Mouse (Mus musculus): ENCODE measurements around the gene Nfatc2ip. TPM values are rescaled to one million over a fixed set of nuclear protein-coding genes. Genes with fewer than 3 reads are reported as not detected.
"Not testable (repeated sequence)": the region's sequence is repeated elsewhere in the genome, so short reads cannot be mapped to it uniquely, and the experiment has no call there.

Nfatc2ip gene
- polyA plus RNA-seq, 1 experiment from 2014 or later = 2.2 TPM

GRCm38 (mm10) chr7:126402518-126402917 lies 6.0 kb upstream of the Nfatc2ip start:
- not testable (repeated sequence) for H3K4me2 ChIP-seq; H3K4me3 ChIP-seq; H3K27ac ChIP-seq; H3K27me3 ChIP-seq; H3K4me1 ChIP-seq; H3K36me3 ChIP-seq; H3K9me3 ChIP-seq; ATAC-seq (ENCODE audit: insufficient number of reproducible peaks, low FRiP score, low TSS enrichment, low read depth); H3K9ac ChIP-seq
- WGBS = 73% methylated on average over 8 of the region's 8 CpGs

DNA sequence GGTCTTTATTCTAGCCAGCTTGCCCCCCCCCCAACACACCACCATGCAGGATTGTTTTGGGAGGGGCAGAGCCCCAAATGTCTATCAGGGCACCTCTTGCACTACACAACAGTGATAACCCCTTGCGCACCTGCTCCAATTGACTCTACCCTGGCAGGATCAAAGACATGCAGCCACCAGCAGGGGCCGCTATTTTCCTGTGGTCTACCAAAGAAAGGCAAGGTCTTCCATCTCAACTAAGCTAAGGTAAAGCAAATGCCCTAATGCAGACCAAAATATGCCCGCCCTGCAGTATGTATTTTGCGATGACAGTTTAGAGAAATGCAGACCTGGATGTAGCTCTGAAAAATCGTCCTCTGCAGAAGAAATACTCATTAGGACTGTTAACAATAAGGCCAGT lies 3.0 kb upstream of the Nfatc2ip start:
- ATAC-seq (ENCODE audit: insufficient number of reproducible peaks, low FRiP score, low TSS enrichment, low read depth) = no peak
- H3K27ac ChIP-seq = no peak overlapping the region
- H3K9ac ChIP-seq = no peak overlapping the region
- no peak overlapping the region for H3K4me3 ChIP-seq
- no peak overlapping the region for H3K4me2 ChIP-seq
- 7% methylated on average over 5 of the region's 5 CpGs for WGBS
- H3K4me1 ChIP-seq = peaks cover 4% of the 10 kb centered on the region
- no peaks in the 10 kb centered on the region for H3K9me3 ChIP-seq
- no peaks in the 10 kb centered on the region for H3K27me3 ChIP-seq
- H3K36me3 ChIP-seq = no peaks in the 10 kb centered on the region

DNA sequence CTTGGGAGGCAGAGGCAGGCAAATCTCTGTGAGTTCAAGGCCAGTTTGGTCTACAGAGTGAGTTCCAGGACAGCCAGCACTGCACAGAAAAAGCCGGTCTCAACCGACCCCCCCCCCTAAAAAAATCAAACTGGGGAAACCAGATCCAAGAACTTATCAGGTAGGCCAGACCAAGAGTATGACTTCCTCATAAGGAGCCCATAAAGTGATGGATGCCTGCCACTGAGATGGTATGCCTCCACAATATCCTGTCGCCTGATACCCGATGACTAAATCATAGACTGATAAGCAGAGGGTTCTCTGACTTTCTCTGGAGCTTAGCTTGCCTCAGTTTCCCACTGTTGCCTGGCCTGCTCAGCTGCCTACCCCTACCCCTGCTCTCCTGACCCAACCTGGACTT lies 1.3 kb upstream of the Nfatc2ip start:
- no peak for ATAC-seq (ENCODE audit: insufficient number of reproducible peaks, low FRiP score, low TSS enrichment, low read depth)
- H3K27me3 ChIP-seq = no peaks in the 10 kb centered on the region
- no peaks in the 10 kb centered on the region for H3K9me3 ChIP-seq
- no peaks in the 10 kb centered on the region for H3K36me3 ChIP-seq
- no peak overlapping the region for H3K27ac ChIP-seq
- H3K4me3 ChIP-seq = no peak overlapping the region
- no peak overlapping the region for H3K9ac ChIP-seq
- H3K4me2 ChIP-seq = no peak overlapping the region
- 93% methylated on average over 4 of the region's 4 CpGs for WGBS
- peaks cover 4% of the 10 kb centered on the region for H3K4me1 ChIP-seq

GRCm38 (mm10) chr7:126397221-126397620 lies 684 bp upstream of the Nfatc2ip start:
- ATAC-seq (ENCODE audit: insufficient number of reproducible peaks, low FRiP score, low TSS enrichment, low read depth) = no peak
- H3K4me2 ChIP-seq = peak overlapping the region; percentile 33; the same call in 1 of the 2 replicates
- no peak overlapping the region for H3K9ac ChIP-seq
- H3K4me1 ChIP-seq = peaks cover 4% of the 10 kb centered on the region
- WGBS = 57% methylated on average over 6 of the region's 6 CpGs
- no peak overlapping the region for H3K27ac ChIP-seq
- H3K4me3 ChIP-seq = peak overlapping the region; percentile 19; the same call in 1 of the 2 replicates
- H3K36me3 ChIP-seq = no peaks in the 10 kb centered on the region
- no peaks in the 10 kb centered on the region for H3K9me3 ChIP-seq
- no peaks in the 10 kb centered on the region for H3K27me3 ChIP-seq

DNA sequence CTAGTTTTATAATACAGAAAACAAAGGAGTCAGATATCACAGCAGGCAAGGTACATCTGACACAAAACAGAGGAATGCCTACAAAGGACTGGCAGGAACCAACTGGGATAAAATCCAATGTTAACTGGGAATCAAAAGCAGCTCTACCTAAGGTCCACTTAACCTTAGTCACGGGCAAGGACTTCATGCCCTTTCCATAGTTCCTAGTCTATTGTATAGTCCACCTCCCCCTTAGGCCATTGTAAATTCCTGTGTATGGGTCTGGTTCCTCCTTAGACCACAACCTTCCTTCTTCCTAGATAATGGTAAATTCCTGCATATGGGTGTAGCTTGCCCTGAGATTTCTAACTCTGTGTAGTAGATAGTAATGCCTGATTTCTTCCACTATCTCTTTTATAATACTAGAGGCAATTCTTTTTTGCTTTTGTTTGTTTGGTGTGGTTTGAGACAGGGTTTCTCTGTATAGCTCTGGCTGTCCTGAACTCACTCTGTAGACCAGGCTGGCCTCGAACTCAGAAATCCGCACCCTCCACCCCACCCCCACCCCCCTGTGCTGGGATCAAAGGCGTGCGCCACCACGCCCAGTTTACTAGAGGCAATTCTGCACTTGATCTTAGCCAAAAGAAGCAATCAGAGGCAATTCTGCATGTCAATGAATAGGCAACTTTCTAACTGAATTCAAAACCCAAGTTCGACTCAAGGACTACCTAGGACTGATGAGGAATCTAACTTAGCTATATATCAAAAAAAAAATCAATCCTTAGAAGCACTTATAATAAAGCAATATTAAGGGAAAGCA lies 4.3 kb downstream of the Nfatc2ip start:
- not testable (repeated sequence) for H3K4me2 ChIP-seq; H3K9ac ChIP-seq; H3K9me3 ChIP-seq; H3K27ac ChIP-seq; ATAC-seq (ENCODE audit: insufficient number of reproducible peaks, low FRiP score, low TSS enrichment, low read depth); H3K4me1 ChIP-seq; H3K27me3 ChIP-seq; H3K4me3 ChIP-seq
- 89% methylated on average over 7 of the region's 7 CpGs for WGBS
- H3K36me3 ChIP-seq = peaks cover 32% of the 10 kb centered on the region

- 94% methylated on average over 1 of the region's 1 CpGs for WGBS
- H3K9ac ChIP-seq = no peak overlapping the region
- ATAC-seq (ENCODE audit: insufficient number of reproducible peaks, low FRiP score, low TSS enrichment, low read depth) = no peak
- no peaks in the 10 kb centered on the region for H3K9me3 ChIP-seq
- no peak overlapping the region for H3K27ac ChIP-seq
- H3K4me1 ChIP-seq = no peaks in the 10 kb centered on the region
- peaks cover 61% of the 10 kb centered on the region for H3K36me3 ChIP-seq
- H3K27me3 ChIP-seq = no peaks in the 10 kb centered on the region
- no peak overlapping the region for H3K4me2 ChIP-seq
- H3K4me3 ChIP-seq = no peak overlapping the region
These were observed 8.4 kb downstream of the Nfatc2ip start for GRCm38 (mm10) chr7:126388185-126388584.

- H3K4me3 ChIP-seq = no peak overlapping the region
These were observed 13.0 kb downstream of the Nfatc2ip start for GRCm38 (mm10) chr7:126383565-126383964.

GRCm38 (mm10) chr7:126377278-126378158 lies 19.0 kb downstream of the Nfatc2ip start, which contains the start of gene Spns1:
TSS of gene Spns1 (minus strand) at chr7:126377450.
- H3K9me3 ChIP-seq = no peaks in the 10 kb centered on the region
- H3K4me1 ChIP-seq = peaks cover 13% of the 10 kb centered on the region
- under 1% methylated on average over 33 of the region's 33 CpGs for WGBS
- no peaks in the 10 kb centered on the region for H3K27me3 ChIP-seq
- peak; percentile 95 for ATAC-seq (ENCODE audit: insufficient number of reproducible peaks, low FRiP score, low TSS enrichment, low read depth)
- peak within 1 kb of the TSS; percentile 88 for H3K4me3 ChIP-seq
- H3K27ac ChIP-seq = peak within 1 kb of the TSS; percentile 75
- peaks cover 24% of the 10 kb centered on the region for H3K36me3 ChIP-seq
- H3K4me2 ChIP-seq = peak within 1 kb of the TSS; percentile 98
- H3K9ac ChIP-seq = peak within 1 kb of the TSS; percentile 92

More at GRCm38 (mm10) chr7:126383565-126383964, 13.0 kb downstream of the Nfatc2ip start:
- no peak overlapping the region for H3K4me2 ChIP-seq
- H3K27ac ChIP-seq = no peak overlapping the region
- H3K27me3 ChIP-seq = no peaks in the 10 kb centered on the region
- peaks cover 39% of the 10 kb centered on the region for H3K36me3 ChIP-seq
- no peak for ATAC-seq (ENCODE audit: insufficient number of reproducible peaks, low FRiP score, low TSS enrichment, low read depth)
- WGBS = 88% methylated on average over 5 of the region's 5 CpGs
- no peaks in the 10 kb centered on the region for H3K4me1 ChIP-seq
- no peak overlapping the region for H3K9ac ChIP-seq
- no peaks in the 10 kb centered on the region for H3K9me3 ChIP-seq

- ATAC-seq (ENCODE audit: insufficient number of reproducible peaks, low FRiP score, low TSS enrichment, low read depth) = peak; percentile 52; the same call in 1 of the 2 replicates
- 1% methylated on average over 27 of the region's 27 CpGs for WGBS
- peaks cover 30% of the 10 kb centered on the region for H3K36me3 ChIP-seq
- no peaks in the 10 kb centered on the region for H3K9me3 ChIP-seq
- H3K4me1 ChIP-seq = peaks cover 13% of the 10 kb centered on the region
- no peaks in the 10 kb centered on the region for H3K27me3 ChIP-seq
- peak overlapping the region; percentile 92 for H3K9ac ChIP-seq
- peak overlapping the region; percentile 88 for H3K4me3 ChIP-seq
- peak overlapping the region; percentile 98 for H3K4me2 ChIP-seq
- 0 out of 2 replicates have a peak overlapping the region, but pooled peaks have one; percentile 50 for H3K27ac ChIP-seq
These were observed 19.6 kb downstream of the Nfatc2ip start for GRCm38 (mm10) chr7:126376903-126377277.

GRCm38 (mm10) chr7:126375012-126375411 lies 21.5 kb downstream of the Nfatc2ip start:
- 72% methylated on average over 5 of the region's 5 CpGs for WGBS
- H3K9me3 ChIP-seq = no peaks in the 10 kb centered on the region
- peaks cover 13% of the 10 kb centered on the region for H3K4me1 ChIP-seq
- ATAC-seq (ENCODE audit: insufficient number of reproducible peaks, low FRiP score, low TSS enrichment, low read depth) = no peak
- no peak overlapping the region for H3K9ac ChIP-seq
- H3K27me3 ChIP-seq = no peaks in the 10 kb centered on the region
- H3K27ac ChIP-seq = no peak overlapping the region
- no peak overlapping the region for H3K4me3 ChIP-seq
- H3K36me3 ChIP-seq = peaks cover 49% of the 10 kb centered on the region
- no peak overlapping the region for H3K4me2 ChIP-seq

DNA sequence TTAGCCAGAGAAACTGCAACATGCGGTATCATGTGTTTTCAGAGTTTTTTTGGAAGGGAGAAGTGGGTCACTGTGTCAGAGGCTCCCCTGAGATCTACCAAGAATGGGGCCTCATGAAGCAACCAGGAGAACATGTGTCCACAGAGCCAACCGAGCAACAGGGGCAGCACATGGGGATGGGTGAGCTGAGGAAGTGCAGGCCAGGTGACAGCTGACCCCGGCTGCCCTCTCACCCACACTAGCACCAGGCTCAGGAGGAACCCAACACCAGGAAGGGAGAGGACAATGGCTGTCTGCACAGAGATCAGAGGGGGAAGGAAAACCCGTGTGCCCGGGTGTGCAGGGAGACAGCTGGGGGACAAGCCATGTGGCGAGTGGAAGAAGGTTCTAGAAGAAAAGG lies 22.0 kb downstream of the Nfatc2ip start:
- peaks cover 54% of the 10 kb centered on the region for H3K36me3 ChIP-seq
- no peaks in the 10 kb centered on the region for H3K9me3 ChIP-seq
- H3K4me3 ChIP-seq = no peak overlapping the region
- no peak for ATAC-seq (ENCODE audit: insufficient number of reproducible peaks, low FRiP score, low TSS enrichment, low read depth)
- H3K9ac ChIP-seq = no peak overlapping the region
- H3K4me1 ChIP-seq = peaks cover 13% of the 10 kb centered on the region
- H3K27ac ChIP-seq = no peak overlapping the region
- WGBS = 79% methylated on average over 6 of the region's 6 CpGs
- no peaks in the 10 kb centered on the region for H3K27me3 ChIP-seq
- H3K4me2 ChIP-seq = no peak overlapping the region

DNA sequence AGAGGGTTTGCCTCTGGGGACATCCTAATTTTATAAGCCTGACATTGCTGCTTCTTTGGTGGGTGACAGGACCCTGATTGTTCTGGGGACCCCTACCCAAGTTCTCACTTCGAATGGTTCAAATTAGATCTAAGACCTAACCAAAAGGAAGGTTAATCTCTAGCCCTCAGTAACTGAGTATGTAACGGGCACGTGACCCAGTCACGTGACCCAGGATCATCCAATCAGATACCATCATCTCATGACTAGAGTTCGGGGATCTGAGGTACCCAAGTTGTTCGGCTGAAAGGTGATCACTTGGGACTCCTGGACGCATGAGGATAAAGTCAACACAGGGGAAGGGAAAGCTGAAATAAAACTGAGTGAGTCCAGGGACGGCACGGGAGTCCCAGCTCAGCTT lies 23.5 kb downstream of the Nfatc2ip start:
- Histone ChIP-seq H3K4me1 (peaks cover 13% of the 10 kb centered on the region), H3K4me2 (no peak overlapping the region), H3K36me3 (peaks cover 65% of the 10 kb centered on the region), H3K27me3 (no peaks in the 10 kb centered on the region), H3K9me3 (no peaks in the 10 kb centered on the region), H3K9ac (no peak overlapping the region), H3K4me3 (no peak overlapping the region), H3K27ac (no peak overlapping the region)
- 88% methylated on average over 9 of the region's 9 CpGs for WGBS
- ATAC-seq (ENCODE audit: insufficient number of reproducible peaks, low FRiP score, low TSS enrichment, low read depth) = no peak

Data from limb, embryonic 15.5 days (tissue).